20 mouse cellular contexts compared by ENCODE assay signal in the genomic region with DNA sequence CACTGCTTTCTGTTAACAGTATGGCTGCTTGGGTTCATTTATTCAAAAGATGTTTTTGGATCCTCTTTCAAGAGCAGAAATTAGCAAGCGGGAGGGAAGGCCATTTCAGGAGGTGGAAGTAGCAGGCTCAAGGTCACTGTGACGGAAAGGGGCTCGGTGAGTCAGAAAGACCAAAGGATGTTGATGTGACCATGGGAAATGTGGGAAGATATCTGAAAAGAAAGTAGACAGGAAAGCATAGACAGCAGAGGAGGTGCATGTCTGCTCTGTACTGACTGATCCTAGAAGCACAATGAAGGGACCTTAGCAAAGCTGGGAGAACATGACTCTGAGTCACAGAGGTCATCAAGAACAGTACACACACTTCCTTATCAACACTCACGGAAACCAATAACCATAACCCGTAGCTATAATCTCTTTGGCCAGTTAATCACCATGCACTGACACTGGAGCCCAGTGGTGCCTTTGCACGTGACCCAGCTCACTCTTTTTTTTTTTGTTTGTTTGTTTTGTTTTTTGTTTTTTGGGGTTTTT.
DNase-seq lines count a peak whose midpoint lies in the region; ATAC-seq and TF ChIP-seq lines count a peak whose summit lies in the region.
"Had no signal": no experiment of that assay in that cellular context is flagged by ENCODE, and none has a peak within 500 bp of the region (broad histone marks: within the 10 kb centered on the region; RNA-seq: fewer than 3 reads in every experiment).

No protein-coding gene starts in this region.

- no peak overlapping the region for H3K9ac ChIP-seq in heart, embryonic 12.5 days
- H3K9ac ChIP-seq in liver, postnatal 0 days (replicated peaks), result no peak overlapping the region
- H3K9ac ChIP-seq: forebrain, embryonic 13.5 days; hindbrain, embryonic 13.5 days; lung, embryonic 15.5 days; midbrain, embryonic 12.5 days had no signal

- no peak for TF ChIP-seq EP300 in liver, postnatal 0 days (IDR thresholded peaks at IDR 0.05; ENCODE audit: low read depth)

- no peak for DNase-seq in heart, adult 18-20 months
- DNase-seq in ES-CJ7 (ENCODE audit: low read depth, low spot score), result peak; percentile 23
- DNase-seq in adrenal gland, postnatal 36 days, result peak; percentile 54 to 59
- DNase-seq in liver, postnatal 0 days, result no peak
- DNase-seq in lung, adult 2 months, result no peak
- DNase-seq in embryo, embryonic 11 days, result no peak
- DNase-seq in gastrocnemius, adult 8-10 months (ENCODE audit: low spot score in 2 of 2), result no peak
- DNase-seq: B cell, adult 2 months; cerebellum, postnatal 10 days; heart, postnatal 10 days; kidney, adult 18-20 months; kidney, postnatal 14 days; right cerebral cortex, postnatal 4 days; thymus, adult 18-20 months had no signal

- no peaks in the 10 kb centered on the region for H3K4me1 ChIP-seq in heart, embryonic 12.5 days (replicated peaks)
- no peaks in the 10 kb centered on the region for H3K4me1 ChIP-seq in liver, postnatal 0 days (ENCODE audit: insufficient read depth)
- no peaks in the 10 kb centered on the region for H3K4me1 ChIP-seq in lung, adult 2 months (ENCODE audit: control insufficient read depth, insufficient read depth, low read length)
- H3K4me1 ChIP-seq: forebrain, embryonic 13.5 days; hindbrain, embryonic 13.5 days; lung, embryonic 15.5 days had no signal

- WGBS in heart, embryonic 12.5 days, result 53% methylated on average over 6 of the region's 6 CpGs
- 55% methylated on average over 6 of the region's 6 CpGs for WGBS in liver, postnatal 0 days (ENCODE audit: insufficient replicate concordance)
- 66% methylated on average over 6 of the region's 6 CpGs for WGBS in lung, adult 2 months

- H3K36me3 ChIP-seq in heart, embryonic 12.5 days, result no peaks in the 10 kb centered on the region
- H3K36me3 ChIP-seq in liver, postnatal 0 days (replicated peaks; ENCODE audit: insufficient read depth, low read length), result no peaks in the 10 kb centered on the region; the same call in 1 of the 2 replicates
- H3K36me3 ChIP-seq: hindbrain, embryonic 13.5 days; lung, embryonic 15.5 days; midbrain, embryonic 12.5 days had no signal

- peak; percentile 57; the same call in 1 of the 2 replicates for ATAC-seq in heart, embryonic 12.5 days (ENCODE audit: insufficient number of reproducible peaks, low FRiP score)
- peak; percentile 68 for ATAC-seq in liver, postnatal 0 days
- ATAC-seq: forebrain, embryonic 13.5 days had no signal

- no peak overlapping the region; the same call in 1 of the 2 replicates for H3K27ac ChIP-seq in heart, embryonic 12.5 days (ENCODE audit: poor library complexity, severe bottlenecking)
- no peak overlapping the region for H3K27ac ChIP-seq in liver, postnatal 0 days (ENCODE audit: low read depth)
- H3K27ac ChIP-seq: forebrain, embryonic 13.5 days; hindbrain, embryonic 13.5 days; left cerebral cortex, adult 2 months; lung, embryonic 15.5 days; midbrain, embryonic 12.5 days had no signal

- H3K9me3 ChIP-seq in heart, embryonic 12.5 days (replicated peaks), result no peaks in the 10 kb centered on the region
- no peaks in the 10 kb centered on the region for H3K9me3 ChIP-seq in liver, postnatal 0 days (ENCODE audit: low read length)
- H3K9me3 ChIP-seq: forebrain, embryonic 13.5 days; hindbrain, embryonic 13.5 days; lung, embryonic 15.5 days; midbrain, embryonic 12.5 days had no signal

- H3K4me3 ChIP-seq in heart, embryonic 12.5 days, result no peak overlapping the region
- no peak overlapping the region for H3K4me3 ChIP-seq in liver, postnatal 0 days (ENCODE audit: low read depth, low read length)
- H3K4me3 ChIP-seq in lung, adult 2 months (replicated peaks; ENCODE audit: extremely low read depth, low read depth, low read length), result no peak overlapping the region
- H3K4me3 ChIP-seq: forebrain, embryonic 13.5 days; hindbrain, embryonic 13.5 days; left cerebral cortex, adult 2 months; lung, embryonic 15.5 days; midbrain, embryonic 12.5 days had no signal

- TF ChIP-seq POLR2A in lung, adult 2 months (IDR thresholded peaks at IDR 0.05; ENCODE audit: borderline replicate concordance, extremely low read depth, low read depth, low read length), result no peak

- TF ChIP-seq CTCF in liver, postnatal 0 days (IDR thresholded peaks at IDR 0.05; ENCODE audit: low read depth), result no peak
- no peak for TF ChIP-seq CTCF in lung, adult 2 months (IDR thresholded peaks at IDR 0.05; ENCODE audit: insufficient read depth, low read length)

- H3K27me3 ChIP-seq in heart, embryonic 12.5 days (replicated peaks), result no peaks in the 10 kb centered on the region
- no peaks in the 10 kb centered on the region for H3K27me3 ChIP-seq in liver, postnatal 0 days (ENCODE audit: insufficient read depth, low read length)
- H3K27me3 ChIP-seq: forebrain, embryonic 13.5 days; hindbrain, embryonic 13.5 days; lung, embryonic 15.5 days; midbrain, embryonic 12.5 days had no signal

- no peak overlapping the region for H3K4me2 ChIP-seq in heart, embryonic 12.5 days
- H3K4me2 ChIP-seq in liver, postnatal 0 days (ENCODE audit: low read depth, low read length), result no peak overlapping the region
- H3K4me2 ChIP-seq: forebrain, embryonic 13.5 days; hindbrain, embryonic 13.5 days; lung, embryonic 15.5 days; midbrain, embryonic 12.5 days had no signal

Comparison
In these comparisons a context has a peak if more than half of its experiments do, and no peak if none do; other contexts are left out.
1. DNase-seq: peak in ES-CJ7 (single experiment) and adrenal gland, postnatal 36 days (2 of 2); none in heart, adult 18-20 months (0 of 2), liver, postnatal 0 days (single experiment), lung, adult 2 months (single experiment), embryo, embryonic 11 days (single experiment) and gastrocnemius, adult 8-10 months (0 of 2).